Mouse (Mus musculus): ENCODE data around the gene Cuedc1.

Cuedc1 gene

DNA sequence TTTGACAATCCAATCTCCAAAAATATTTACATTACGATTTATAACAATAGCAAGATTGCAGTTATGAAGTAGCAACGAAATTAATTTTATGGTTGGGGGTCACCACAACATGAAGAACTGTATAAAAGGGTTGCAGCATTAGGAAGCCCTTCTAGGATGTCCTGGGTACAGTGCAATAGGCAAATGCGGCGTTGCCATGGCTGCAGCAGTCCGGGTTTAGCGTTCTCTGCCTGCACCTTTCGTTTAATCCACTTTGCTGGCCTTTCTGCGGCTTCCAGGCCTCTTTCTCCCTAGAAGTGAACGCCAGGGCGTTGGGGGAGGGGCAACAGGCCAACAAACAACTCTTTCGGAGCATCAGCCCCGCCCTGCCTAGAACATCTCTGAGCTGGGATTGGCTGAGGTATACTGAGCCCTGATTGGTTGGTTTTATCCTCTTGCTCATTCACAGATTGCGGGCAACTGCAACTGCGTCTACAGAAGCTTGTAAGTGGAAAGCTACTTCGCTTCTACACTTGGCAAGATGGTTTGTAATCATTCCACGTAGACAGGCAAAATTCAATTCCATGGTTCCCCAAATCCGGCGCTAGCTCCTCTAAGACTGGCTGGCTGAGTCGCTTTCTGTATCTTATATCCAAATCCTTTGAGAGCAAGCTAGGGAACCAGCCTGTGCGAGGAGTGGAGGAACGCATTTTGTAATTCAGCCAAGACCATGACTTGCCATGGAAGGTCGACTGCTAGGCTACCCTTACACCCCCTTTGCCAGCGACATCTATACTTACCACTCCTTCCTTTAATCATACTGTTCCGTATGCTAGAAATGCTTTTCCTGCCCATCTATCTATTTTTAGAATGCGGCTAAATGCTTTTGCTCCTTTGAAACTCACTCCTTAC lies 10.9 kb upstream of the Cuedc1 start:
- peak; percentile 98 for DNase-seq

- no peak for DNase-seq
Observed at GRCm38 (mm10) chr11:88089150-88089549, 8.7 kb upstream of the Cuedc1 start.

- no peak for DNase-seq
Observed at GRCm38 (mm10) chr11:88090293-88090692, 7.6 kb upstream of the Cuedc1 start.

GRCm38 (mm10) chr11:88091949-88092348 lies 5.9 kb upstream of the Cuedc1 start:
- DNase-seq, result no peak

GRCm38 (mm10) chr11:88097173-88097572 lies 685 bp upstream of the Cuedc1 start:
- DNase-seq, result no peak

- peak; percentile 88 for DNase-seq
Observed at GRCm38 (mm10) chr11:88098787-88099598, 1.1 kb downstream of the Cuedc1 start.

- DNase-seq, result peak; percentile 72
Observed at GRCm38 (mm10) chr11:88099599-88100023, 1.8 kb downstream of the Cuedc1 start.

- DNase-seq, result no peak
Observed at GRCm38 (mm10) chr11:88100170-88100569, 2.3 kb downstream of the Cuedc1 start.

GRCm38 (mm10) chr11:88103214-88103941 lies 5.5 kb downstream of the Cuedc1 start:
- no peak for DNase-seq

DNA sequence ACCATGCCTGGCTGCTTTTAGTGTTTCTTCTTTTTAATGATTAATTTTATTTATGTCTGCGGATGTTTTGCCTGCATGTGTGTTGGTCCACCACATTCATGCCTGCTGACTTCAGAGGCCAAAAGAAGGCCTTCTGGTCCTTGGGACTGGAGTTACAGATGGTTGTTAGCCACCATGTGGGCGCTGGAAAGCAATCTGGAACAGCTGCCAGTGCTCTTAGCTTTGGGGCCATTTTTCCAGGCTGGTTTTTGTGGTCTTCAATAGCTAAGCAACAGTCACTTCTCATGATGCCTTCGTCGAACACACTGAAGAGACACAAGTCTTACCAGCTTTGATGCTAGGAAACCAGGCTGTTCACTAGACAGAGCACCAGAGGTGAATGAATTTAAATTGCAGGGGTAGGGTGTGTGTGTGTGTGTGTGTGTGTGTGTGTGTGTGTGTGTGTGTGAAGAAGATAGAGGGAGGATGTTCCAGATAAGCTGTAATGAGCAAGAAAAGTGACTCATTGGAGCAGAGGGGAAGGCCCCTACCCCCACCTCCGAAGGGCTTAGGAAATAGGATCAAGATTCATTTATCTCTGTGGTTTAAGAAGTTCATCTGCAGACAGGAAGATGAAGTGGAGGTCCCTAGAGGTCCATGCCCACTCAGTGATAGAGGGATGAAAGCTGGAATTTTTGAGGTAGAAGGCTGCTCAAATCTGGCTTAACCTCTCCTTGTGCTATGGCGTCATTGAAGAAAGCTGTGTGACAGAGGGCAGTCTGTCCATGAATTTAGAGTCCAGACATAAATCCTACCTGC lies 7.8 kb downstream of the Cuedc1 start:
- DNase-seq, result peak; percentile 28

DNA sequence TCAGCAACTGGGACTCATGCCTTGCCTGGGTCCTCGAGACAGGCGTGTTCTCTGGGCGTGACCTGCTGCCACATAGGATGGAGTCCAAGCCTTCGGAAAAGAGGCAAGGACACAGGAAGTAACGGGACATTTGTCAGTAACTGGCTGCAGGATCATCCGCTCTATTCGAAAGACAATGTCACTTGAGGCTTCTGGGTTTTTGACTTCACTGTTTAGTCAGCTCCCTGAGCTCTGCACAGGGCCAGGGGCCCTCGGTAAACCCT lies 8.4 kb downstream of the Cuedc1 start:
- no peak for DNase-seq

DNA sequence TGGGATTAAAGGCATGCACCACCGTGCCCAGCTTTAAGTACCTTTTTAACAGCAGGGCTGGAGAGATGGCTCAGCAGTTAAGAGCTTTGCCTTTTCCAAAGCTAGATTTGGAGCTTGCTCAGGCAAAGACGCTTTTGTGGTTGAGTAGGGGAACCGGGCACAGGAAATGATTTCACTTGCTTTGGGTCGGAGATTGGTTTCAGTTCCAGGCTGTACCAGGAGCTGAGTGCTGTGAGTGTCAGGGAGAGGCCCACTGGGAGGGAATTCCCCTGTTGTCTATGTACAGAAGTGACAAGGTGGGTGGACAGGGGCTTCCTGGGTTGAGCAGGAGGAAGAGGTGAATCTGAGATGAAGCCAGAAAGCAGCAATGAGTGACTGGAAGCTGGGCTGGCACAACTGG lies 9.5 kb downstream of the Cuedc1 start:
- DNase-seq, result no peak

DNA sequence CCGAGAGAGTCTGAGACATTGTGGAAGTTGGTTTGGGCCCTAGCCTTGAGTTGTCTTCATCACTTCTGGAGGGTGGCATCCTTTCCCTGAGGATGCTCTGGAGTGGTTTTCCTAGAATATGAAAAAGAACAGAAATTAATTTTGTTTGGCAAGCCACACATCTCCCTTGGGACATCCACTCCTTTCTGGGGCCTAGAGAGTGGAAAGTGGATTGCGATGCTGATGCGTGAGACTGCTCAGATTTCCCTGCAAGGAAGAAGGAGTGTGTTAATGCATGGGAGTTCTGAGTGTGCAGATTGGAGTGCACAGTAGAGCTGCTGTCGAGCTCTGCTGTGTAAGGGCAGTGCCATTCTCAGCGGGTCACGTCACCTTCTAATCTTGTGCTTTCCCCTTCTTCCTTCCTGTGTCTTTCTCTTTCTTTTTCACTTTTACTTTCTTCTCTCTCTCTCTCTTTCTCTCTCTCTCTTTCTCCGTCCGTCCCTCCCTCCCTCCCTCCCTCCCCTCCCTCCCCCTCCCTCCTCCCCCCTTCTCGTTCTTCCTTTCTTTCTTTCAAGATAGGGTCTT lies 12.3 kb downstream of the Cuedc1 start:
- DNase-seq, result no peak

- no peak for DNase-seq
Observed at GRCm38 (mm10) chr11:88112078-88112477, 14.2 kb downstream of the Cuedc1 start.

DNA sequence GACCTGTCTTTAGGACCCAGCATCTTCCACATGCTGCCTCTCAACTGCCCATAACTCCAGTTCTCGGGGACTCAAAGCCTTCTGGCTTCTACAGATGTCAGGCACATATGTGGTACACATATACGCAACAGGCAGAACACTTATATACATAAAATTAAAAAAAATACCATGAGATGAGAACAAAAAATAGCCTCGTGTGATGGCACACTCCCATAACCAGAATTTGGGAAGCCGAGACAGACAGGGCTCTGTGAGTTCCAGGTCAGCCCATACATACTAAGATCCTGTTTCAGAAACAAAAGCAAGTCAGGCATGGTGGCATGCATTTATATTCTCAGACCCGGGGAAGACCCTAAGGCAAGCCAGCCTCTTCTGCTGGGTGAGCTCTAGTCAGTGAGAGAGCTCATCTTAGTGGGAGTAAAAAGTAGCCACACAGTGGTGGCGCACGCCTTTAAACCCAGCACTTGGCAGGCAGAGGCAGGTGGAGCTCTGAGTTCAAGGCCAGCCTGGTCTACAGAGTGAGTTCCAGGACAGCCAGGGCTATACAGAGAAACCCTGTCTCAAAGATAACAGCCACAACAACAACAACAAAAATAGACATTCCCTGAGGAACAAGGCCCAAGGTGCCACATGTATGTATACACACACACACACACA lies 14.9 kb downstream of the Cuedc1 start:
- DNase-seq, result no peak

GRCm38 (mm10) chr11:88113543-88114271 lies 15.8 kb downstream of the Cuedc1 start:
- DNase-seq, result peak; percentile 63

DNA sequence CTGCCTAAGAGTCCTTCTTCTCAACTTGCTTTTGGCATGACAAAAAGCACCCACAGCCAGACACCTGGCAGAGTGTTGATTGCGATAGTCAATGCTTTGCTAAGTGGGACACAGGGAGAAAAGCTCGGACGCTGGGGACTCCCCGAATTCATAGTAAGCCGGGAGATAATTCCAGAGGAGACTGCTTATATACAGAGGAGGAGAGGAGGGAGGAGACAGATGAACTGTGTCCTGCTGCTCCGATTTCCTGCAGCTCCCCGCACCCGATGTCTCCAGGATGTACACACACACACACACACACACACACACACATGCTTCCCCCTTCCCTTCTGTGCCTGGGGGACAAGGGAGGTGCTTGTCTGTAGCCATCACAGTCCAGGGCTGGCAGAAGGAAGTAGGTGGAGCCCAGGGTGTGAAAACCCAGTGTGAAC lies 17.0 kb downstream of the Cuedc1 start:
- DNase-seq, result peak; percentile 74

GRCm38 (mm10) chr11:88116568-88116967 lies 18.7 kb downstream of the Cuedc1 start:
- no peak for DNase-seq

- no peak for DNase-seq
Observed at GRCm38 (mm10) chr11:88117356-88118090, 19.7 kb downstream of the Cuedc1 start.

GRCm38 (mm10) chr11:88118091-88118440 lies 20.2 kb downstream of the Cuedc1 start:
- DNase-seq, result no peak

Measured in retina, postnatal 1 day (tissue).